Mouse (Mus musculus) gastrocnemius, adult 8-10 months (tissue): ENCODE results near the gene Hist1h3e. TPM values are rescaled to one million over a fixed set of nuclear protein-coding genes. Genes with fewer than 3 reads are reported as not detected.
"Not testable (repeated sequence)": the region's sequence is repeated elsewhere in the genome, so short reads cannot be mapped to it uniquely, and the experiment has no call there.

Experiments
- DNase-seq, 2 experiments: peaks; one replicate each; pipeline ENCODE4 v3.0.0; 2022; ENCODE audit warnings: low spot score in 2 of 2
- total RNA-seq, 4 experiments: library from RNA; stranded (reverse); gene quantifications; 2 replicates each; pipeline ENCODE4 v1.2.4; 2022

The Hist1h3e gene
- total RNA-seq, 4 experiments from 2014 or later = 14.8 to 21.5 (median 18.9) TPM

- DNase-seq = no peak
These were observed 21.4 kb upstream of the Hist1h3e start for GRCm38 (mm10) chr13:23583387-23584068.

GRCm38 (mm10) chr13:23582219-23583056 lies 20.3 kb upstream of the Hist1h3e start:
- DNase-seq = no peak

- peak; percentile 88 to 90 for DNase-seq
These were observed 19.4 kb upstream of the Hist1h3e start, which contains the start of gene Hist1h4d for GRCm38 (mm10) chr13:23581408-23582218. Gene Hist1h4d, plus strand, starts transcription at chr13:23581598.

- DNase-seq = no peak
These were observed 15.7 kb upstream of the Hist1h3e start for GRCm38 (mm10) chr13:23577835-23578234.

- DNase-seq = no peak
These were observed 14.9 kb upstream of the Hist1h3e start for GRCm38 (mm10) chr13:23576906-23577639.

GRCm38 (mm10) chr13:23576351-23576881 lies 14.2 kb upstream of the Hist1h3e start:
- DNase-seq = no peak

GRCm38 (mm10) chr13:23575864-23576313 lies 13.7 kb upstream of the Hist1h3e start:
- not testable (repeated sequence) for DNase-seq

GRCm38 (mm10) chr13:23575271-23575851 lies 13.2 kb upstream of the Hist1h3e start, which contains the start of gene Hist1h3d:
Gene Hist1h3d, plus strand, starts transcription at chr13:23575763.
- DNase-seq = no peak

GRCm38 (mm10) chr13:23574546-23575170 lies 12.5 kb upstream of the Hist1h3e start:
- DNase-seq = not testable (repeated sequence)

- DNase-seq = peak; percentile 30 to 64
These were observed 11.8 kb upstream of the Hist1h3e start, which contains the start of the genes Hist1h2bf and Hist1h2ad for GRCm38 (mm10) chr13:23573898-23574524. Gene Hist1h2bf, minus strand, starts transcription at chr13:23574196. Gene Hist1h2ad, plus strand, starts transcription at chr13:23574381.

GRCm38 (mm10) chr13:23573034-23573897 lies 11.1 kb upstream of the Hist1h3e start:
- not testable (repeated sequence) for DNase-seq

GRCm38 (mm10) chr13:23572218-23573033 lies 10.3 kb upstream of the Hist1h3e start:
- no peak for DNase-seq

- not testable (repeated sequence) for DNase-seq
These were observed 9.5 kb upstream of the Hist1h3e start for GRCm38 (mm10) chr13:23571504-23572217.

GRCm38 (mm10) chr13:23571022-23571503 lies 8.9 kb upstream of the Hist1h3e start, which contains the start of the genes Hist1h2ae and Hist1h2bg:
Gene Hist1h2ae, minus strand, starts transcription at chr13:23571220.
Gene Hist1h2bg, plus strand, starts transcription at chr13:23571396.
- DNase-seq = no peak

GRCm38 (mm10) chr13:23570261-23571021 lies 8.3 kb upstream of the Hist1h3e start:
- DNase-seq = not testable (repeated sequence)
